Mouse (Mus musculus) bone marrow macrophage, adult 2 months (primary cell): ENCODE data around the gene Pbld1.

ENCODE experiments used
- CTCF ChIP-seq: IDR thresholded peaks from 2 replicates; pipeline ENCODE4 v1.5.1; 2012; ENCODE audit warnings: low read depth, mild to moderate bottlenecking, low read length, moderate library complexity
- POLR2A ChIP-seq: IDR thresholded peaks from 2 replicates; pipeline ENCODE4 v1.6.1; 2012; ENCODE audit warnings: mild to moderate bottlenecking, low read depth, low read length, borderline replicate concordance

DNA sequence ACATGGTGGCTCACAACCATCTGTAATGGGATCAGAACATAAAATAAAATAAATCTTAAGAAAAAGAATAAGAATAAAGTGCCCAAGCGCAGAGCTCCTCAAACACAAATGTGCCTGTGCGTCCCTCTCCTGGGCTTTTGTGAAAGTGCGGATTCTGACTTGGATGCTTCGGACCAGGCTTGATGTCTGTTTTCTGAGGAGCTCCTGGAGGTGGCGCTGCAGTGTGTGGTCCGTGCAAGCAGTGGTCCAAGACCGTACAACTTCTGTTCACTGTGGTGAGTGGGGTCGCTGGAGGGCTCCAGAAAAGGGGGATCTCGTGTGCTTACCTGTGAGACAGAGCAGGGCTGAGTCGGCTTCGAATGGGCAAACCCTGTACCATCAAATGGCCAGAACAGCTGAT lies 65.4 kb downstream of the Pbld1 start:
- 0 out of 2 replicates have a peak, but pooled peaks have one; percentile 15 for TF ChIP-seq CTCF
- TF ChIP-seq POLR2A: no peak
